Mouse (Mus musculus) ES-Bruce4 (cell line): Measurements from ENCODE around the gene Gosr1. TPM values are rescaled to one million over a fixed set of nuclear protein-coding genes. Genes with fewer than 3 reads are reported as not detected.

Experiments used
- H3K27ac ChIP-seq: 2 replicates; pipeline ENCODE4 v1.5.1; 2012; ENCODE audit warnings: low read length, inconsistent platforms; ENCODE audit not compliant: insufficient read depth
- H3K27me3 ChIP-seq: 2 replicates; pipeline ENCODE4 v1.6.1; 2012; ENCODE audit warnings: mild to moderate bottlenecking, low read length, inconsistent platforms; ENCODE audit not compliant: control insufficient read depth, poor library complexity, insufficient read depth, severe bottlenecking
- H3K36me3 ChIP-seq: 2 replicates; pipeline ENCODE4 v1.6.1; 2012; ENCODE audit warnings: inconsistent platforms, mild to moderate bottlenecking, low read length, moderate library complexity; ENCODE audit not compliant: control insufficient read depth, poor library complexity, insufficient read depth, severe bottlenecking
- H3K4me1 ChIP-seq: one replicate; pipeline ENCODE4 v1.8.1; 2011; ENCODE audit warnings: low read length; ENCODE audit not compliant: control insufficient read depth, insufficient read depth
- H3K4me3 ChIP-seq: 2 replicates; pipeline ENCODE4 v1.5.1; 2011; ENCODE audit warnings: low read depth, mild to moderate bottlenecking, low read length
- H3K9ac ChIP-seq: 2 replicates; pipeline ENCODE4 v1.6.1; 2012; ENCODE audit warnings: low read depth, mild to moderate bottlenecking, inconsistent platforms; ENCODE audit not compliant: poor library complexity, severe bottlenecking
- H3K9me3 ChIP-seq: replicated peaks from 2 replicates; pipeline ENCODE4 v1.6.1; 2012; ENCODE audit warnings: mild to moderate bottlenecking, low read length, inconsistent platforms; ENCODE audit not compliant: control insufficient read depth, poor library complexity, insufficient read depth, severe bottlenecking
- CTCF ChIP-seq: IDR thresholded peaks from one replicate; pipeline ENCODE4 v1.8.1; 2011; ENCODE audit warnings: low read depth, low read length
- EP300 ChIP-seq: IDR thresholded peaks from 2 replicates; pipeline ENCODE4 v1.6.1; 2011; ENCODE audit warnings: low read depth, low read length; ENCODE audit not compliant: insufficient read depth
- POLR2A ChIP-seq: IDR thresholded peaks from one replicate; pipeline ENCODE4 v1.8.1; 2011; ENCODE audit warnings: low read length; ENCODE audit not compliant: insufficient read depth
- polyA plus RNA-seq: library from polyadenylated mRNA; stranded (reverse); fragments of >200 nt; gene quantifications from 2 replicates; pipeline ENCODE4 v1.2.4, GENCODE M21; 2011; ENCODE audit warnings: low read depth; ENCODE audit not compliant: missing spikeins, insufficient read depth, insufficient read length

Gosr1 gene
- polyA plus RNA-seq, 1 experiment, result 30.2 TPM

DNA sequence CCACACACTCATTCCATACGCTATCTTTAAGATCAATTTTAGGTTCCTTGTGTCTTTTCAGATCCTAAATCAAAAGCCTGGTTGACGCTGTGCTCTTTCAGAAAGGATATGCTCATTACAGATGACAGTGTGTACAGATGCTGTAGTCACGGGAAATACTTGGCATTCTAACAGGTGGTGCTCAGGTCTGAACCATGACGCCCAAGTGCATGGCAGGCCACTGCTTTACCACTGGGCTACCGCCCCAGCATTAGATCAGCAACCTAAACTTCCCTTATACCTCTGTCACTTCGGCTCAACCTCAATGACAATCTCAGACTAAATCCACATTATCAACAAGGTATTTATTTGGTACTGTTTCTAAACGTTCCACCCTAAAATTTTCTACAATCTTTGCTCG lies 12.2 kb upstream of the Gosr1 start:
- Histone ChIP-seq H3K27me3 (no peaks in the 10 kb centered on the region), H3K9me3 (no peaks in the 10 kb centered on the region), H3K4me1 (no peaks in the 10 kb centered on the region), H3K4me3 (no peak overlapping the region), H3K27ac (no peak overlapping the region), H3K36me3 (no peaks in the 10 kb centered on the region), H3K9ac (no peak overlapping the region)
- TF ChIP-seq CTCF (no peak), EP300 (no peak), POLR2A (no peak)

DNA sequence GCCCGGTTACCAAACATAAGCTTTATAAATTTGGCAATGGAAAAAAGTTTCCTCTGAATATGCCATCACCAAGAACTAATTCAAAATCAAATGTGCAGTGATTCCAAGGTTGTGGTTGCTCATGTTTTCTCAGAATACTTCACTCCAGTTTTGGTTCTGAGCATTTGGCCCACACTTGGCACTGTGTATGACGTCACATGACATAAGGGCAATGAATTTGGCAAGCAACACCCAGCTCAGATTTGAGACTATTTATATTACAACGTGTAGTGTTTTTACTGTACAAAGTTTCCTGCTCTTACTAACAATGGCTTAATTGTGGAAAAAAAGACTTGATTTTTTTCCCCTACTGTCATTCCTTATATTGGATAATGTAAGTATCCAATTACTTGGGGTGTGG lies 10.4 kb upstream of the Gosr1 start:
- Histone ChIP-seq H3K9me3 (no peaks in the 10 kb centered on the region), H3K9ac (no peak overlapping the region), H3K27ac (no peak overlapping the region), H3K36me3 (no peaks in the 10 kb centered on the region), H3K27me3 (no peaks in the 10 kb centered on the region), H3K4me3 (no peak overlapping the region), H3K4me1 (no peaks in the 10 kb centered on the region)
- TF ChIP-seq POLR2A, result no peak
- no peak for TF ChIP-seq EP300
- no peak for TF ChIP-seq CTCF

GRCm38 (mm10) chr11:76770566-76770965 lies 7.2 kb upstream of the Gosr1 start:
- no peaks in the 10 kb centered on the region for H3K4me1 ChIP-seq
- no peak overlapping the region for H3K4me3 ChIP-seq
- no peak overlapping the region for H3K9ac ChIP-seq
- TF ChIP-seq EP300 (no peak), CTCF (no peak), POLR2A (no peak)
- no peaks in the 10 kb centered on the region for H3K27me3 ChIP-seq
- no peaks in the 10 kb centered on the region for H3K9me3 ChIP-seq
- no peak overlapping the region for H3K27ac ChIP-seq
- no peaks in the 10 kb centered on the region for H3K36me3 ChIP-seq

DNA sequence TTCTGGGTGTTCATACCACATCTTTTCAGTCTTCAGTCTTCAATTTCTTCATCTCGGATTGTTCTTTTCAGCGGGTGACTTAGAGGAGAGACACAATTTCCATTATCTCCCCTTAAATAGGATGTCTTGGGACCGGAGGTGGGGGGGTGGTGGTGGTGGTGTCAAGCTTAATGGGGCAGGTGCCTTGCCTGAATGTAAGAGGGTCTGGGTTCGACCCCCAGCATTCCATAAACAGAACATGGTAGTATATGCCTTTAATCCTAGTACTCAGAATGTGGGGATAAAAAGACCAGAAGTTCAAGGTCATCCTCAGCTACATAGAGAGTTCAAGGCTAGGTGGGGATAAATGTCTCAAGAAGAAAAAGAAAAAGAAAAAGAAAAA lies 353 bp upstream of the Gosr1 start:
- Histone ChIP-seq H3K4me1 (no peaks in the 10 kb centered on the region), H3K36me3 (peaks cover 3% of the 10 kb centered on the region; the same call in 1 of the 2 replicates), H3K4me3 (no peak overlapping the region), H3K9ac (peak overlapping the region; percentile 50; the same call in 1 of the 2 replicates), H3K27ac (no peak overlapping the region), H3K27me3 (no peaks in the 10 kb centered on the region), H3K9me3 (no peaks in the 10 kb centered on the region)
- TF ChIP-seq CTCF (no peak), EP300 (no peak), POLR2A (no peak)

DNA sequence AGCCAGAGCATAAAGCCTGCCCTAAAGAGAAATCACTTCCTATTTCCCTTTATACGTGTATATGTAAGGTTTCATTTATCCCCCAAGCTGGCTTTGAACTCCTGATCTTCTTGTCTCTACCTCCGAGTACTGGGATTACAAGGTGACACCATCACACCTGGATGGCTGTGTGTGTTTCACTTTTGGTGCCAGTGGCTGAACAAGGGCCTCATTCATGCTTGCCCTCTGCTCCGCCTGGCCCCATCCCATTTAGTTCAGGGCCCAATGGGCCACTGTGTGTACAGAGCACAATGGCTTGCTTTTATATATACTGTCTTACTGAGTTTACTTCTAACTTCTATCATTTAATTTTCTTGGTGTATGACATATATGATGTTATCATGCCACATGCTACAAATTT lies 11.1 kb downstream of the Gosr1 start:
- Histone ChIP-seq H3K9me3 (no peaks in the 10 kb centered on the region), H3K4me1 (peaks cover 3% of the 10 kb centered on the region), H3K27me3 (no peaks in the 10 kb centered on the region), H3K27ac (no peak overlapping the region), H3K36me3 (peaks cover 28% of the 10 kb centered on the region), H3K9ac (no peak overlapping the region), H3K4me3 (no peak overlapping the region)
- TF ChIP-seq EP300 (no peak), CTCF (no peak), POLR2A (no peak)

DNA sequence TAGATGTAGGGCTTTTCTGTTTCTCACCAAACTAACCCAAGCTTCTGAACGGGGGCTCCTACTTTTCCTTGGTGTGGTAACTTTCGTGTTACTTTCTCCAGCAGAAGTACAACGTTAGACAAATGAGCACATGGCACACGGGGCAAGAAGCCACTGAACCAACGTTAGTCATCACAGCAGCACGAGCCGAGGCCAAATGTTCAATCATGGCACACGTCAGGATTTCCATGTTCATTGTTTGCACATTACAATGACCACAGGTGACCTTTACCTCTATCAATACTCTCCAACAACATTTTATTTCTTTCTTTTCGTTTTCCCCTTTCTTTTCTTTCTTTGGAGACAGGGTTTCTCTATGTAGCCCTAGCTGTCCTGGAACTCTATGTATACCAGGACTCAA lies 14.6 kb downstream of the Gosr1 start:
- H3K9ac ChIP-seq, result no peak overlapping the region
- no peaks in the 10 kb centered on the region for H3K9me3 ChIP-seq
- H3K36me3 ChIP-seq, result peaks cover 28% of the 10 kb centered on the region
- TF ChIP-seq CTCF (no peak), POLR2A (no peak), EP300 (no peak)
- H3K27ac ChIP-seq, result no peak overlapping the region
- no peak overlapping the region for H3K4me3 ChIP-seq
- peaks cover 2% of the 10 kb centered on the region for H3K4me1 ChIP-seq
- no peaks in the 10 kb centered on the region for H3K27me3 ChIP-seq
